Mouse (Mus musculus) midbrain, postnatal 0 days (tissue): Measurements from ENCODE around the gene Angel2. TPM values are rescaled to one million over a fixed set of nuclear protein-coding genes. Genes with fewer than 3 reads are reported as not detected.

Source experiments
- ATAC-seq: fragments of 200-750 bp; cut with Nextera tagmentation; 2 replicates; pipeline ENCODE4 v1.8.0; 2017; ENCODE audit warnings: moderate number of reproducible peaks, mild to moderate bottlenecking, moderate TSS enrichment, moderate library complexity; ENCODE audit not compliant: low FRiP score
- DNase-seq: peaks from one replicate; pipeline ENCODE4 v3.0.0-alpha.2; 2015; ENCODE audit warnings: low spot score
- H3K27ac ChIP-seq: fragments of 300-500 bp; sonication (generic); 2 replicates; pipeline ENCODE4 v1.5.1; 2014; ENCODE audit warnings: low read depth, mild to moderate bottlenecking, low read length, mixed read lengths
- H3K27me3 ChIP-seq: fragments of 300-500 bp; sonication (generic); 2 replicates; pipeline ENCODE4 v1.6.1; 2014; ENCODE audit warnings: low read length, control low read depth, mixed read lengths; ENCODE audit not compliant: insufficient read depth
- H3K36me3 ChIP-seq: fragments of 300-500 bp; sonication (generic); 2 replicates; pipeline ENCODE4 v1.6.1; 2014; ENCODE audit warnings: low read length, control low read depth, mixed read lengths; ENCODE audit not compliant: insufficient read depth
- H3K4me1 ChIP-seq: fragments of 300-500 bp; sonication (generic); 2 replicates; pipeline ENCODE4 v1.6.1; 2014; ENCODE audit warnings: mild to moderate bottlenecking, control low read depth, antibody characterized with exemption, low read length, mixed read lengths; ENCODE audit not compliant: insufficient read depth
- H3K4me2 ChIP-seq: fragments of 300-500 bp; sonication (generic); 2 replicates; pipeline ENCODE4 v1.6.1; 2014; ENCODE audit warnings: low read depth, mild to moderate bottlenecking, low read length, mixed read lengths; ENCODE audit not compliant: poor library complexity, severe bottlenecking
- H3K4me3 ChIP-seq: fragments of 300-500 bp; sonication (generic); 2 replicates; pipeline ENCODE4 v1.5.1; 2014; ENCODE audit warnings: low read depth, mild to moderate bottlenecking, low read length, moderate library complexity
- H3K9ac ChIP-seq: fragments of 300-500 bp; sonication (generic); replicated peaks from 2 replicates; pipeline ENCODE4 v1.6.1; 2014; ENCODE audit warnings: mild to moderate bottlenecking, low read length, moderate library complexity, mixed read lengths; ENCODE audit not compliant: poor library complexity, severe bottlenecking
- H3K9me3 ChIP-seq: fragments of 300-500 bp; sonication (generic); 2 replicates; pipeline ENCODE4 v1.6.1; 2016; ENCODE audit warnings: low read length, control low read depth
- CTCF ChIP-seq: IDR thresholded peaks from 2 replicates; pipeline ENCODE4 v1.5.1; 2016; ENCODE audit warnings: antibody characterized with exemption, mild to moderate bottlenecking
- WGBS: fragments of 180-500 bp; shearing (Covaris S2); extraction: QIAGEN DNeasy Blood & Tissue Kit; methylation state at CpG from one replicate; pipeline ENCODE4 v1.1.7; 2014; 5-methylcytosine and 5-hydroxymethylcytosine counted together
- polyA plus RNA-seq: library from polyadenylated mRNA; unstranded; fragments of >200 nt; fragmentation: Nextera tagmentation; extraction: Ambion mirVana; gene quantifications from 2 replicates; pipeline ENCODE4 v1.2.1, GENCODE M21; 2015
- total RNA-seq: library from RNA; depleted of rRNA; stranded (reverse); fragments of >200 nt; gene quantifications from 2 replicates; pipeline ENCODE4 v1.2.3, GENCODE M21; 2014

Gene Angel2
- total and polyA plus RNA-seq, 2 experiments from 2014 or later, result 31.4 to 41.6 TPM

- Histone ChIP-seq H3K4me1 (no peaks in the 10 kb centered on the region), H3K9me3 (no peaks in the 10 kb centered on the region), H3K9ac (no peak overlapping the region), H3K27ac (no peak overlapping the region), H3K27me3 (no peaks in the 10 kb centered on the region), H3K36me3 (peaks cover 36% of the 10 kb centered on the region), H3K4me2 (no peak overlapping the region), H3K4me3 (no peak overlapping the region)
- DNase-seq (no peak), ATAC-seq (no peak)
- TF ChIP-seq CTCF, result no peak
- WGBS, result 92% methylated on average over 16 of the region's 16 CpGs
Measured at GRCm38 (mm10) chr1:190888646-190889045, 36.3 kb upstream of the Angel2 start.

GRCm38 (mm10) chr1:190893559-190894167 is 31.2 kb upstream of the Angel2 start:
- no peak for ATAC-seq
- H3K4me2 ChIP-seq, result no peak overlapping the region
- no peak for TF ChIP-seq CTCF
- 79% methylated on average over 6 of the region's 6 CpGs for WGBS
- no peaks in the 10 kb centered on the region for H3K4me1 ChIP-seq
- H3K4me3 ChIP-seq, result no peak overlapping the region
- peaks cover 34% of the 10 kb centered on the region for H3K36me3 ChIP-seq
- no peaks in the 10 kb centered on the region for H3K27me3 ChIP-seq
- H3K9me3 ChIP-seq, result no peaks in the 10 kb centered on the region
- no peak overlapping the region for H3K9ac ChIP-seq
- no peak for DNase-seq
- no peak overlapping the region for H3K27ac ChIP-seq

- no peak overlapping the region for H3K4me3 ChIP-seq
- H3K9me3 ChIP-seq, result no peaks in the 10 kb centered on the region
- DNase-seq, result no peak
- H3K9ac ChIP-seq, result no peak overlapping the region
- H3K36me3 ChIP-seq, result peaks cover 28% of the 10 kb centered on the region
- no peak for TF ChIP-seq CTCF
- H3K27ac ChIP-seq, result no peak overlapping the region
- no peaks in the 10 kb centered on the region for H3K4me1 ChIP-seq
- H3K27me3 ChIP-seq, result no peaks in the 10 kb centered on the region
- no peak overlapping the region for H3K4me2 ChIP-seq
- WGBS, result 95% methylated on average over 3 of the region's 3 CpGs
- ATAC-seq, result no peak
Measured at GRCm38 (mm10) chr1:190898186-190898585, 26.7 kb upstream of the Angel2 start.

- Histone ChIP-seq H3K36me3 (peaks cover 29% of the 10 kb centered on the region), H3K9ac (no peak overlapping the region), H3K27me3 (no peaks in the 10 kb centered on the region), H3K4me2 (no peak overlapping the region), H3K27ac (no peak overlapping the region), H3K9me3 (no peaks in the 10 kb centered on the region), H3K4me3 (no peak overlapping the region), H3K4me1 (no peaks in the 10 kb centered on the region)
- no peak for DNase-seq
- WGBS, result 92% methylated on average over 9 of the region's 9 CpGs
- no peak for TF ChIP-seq CTCF
- no peak for ATAC-seq
Measured at GRCm38 (mm10) chr1:190898899-190899575, 25.9 kb upstream of the Angel2 start.

- Histone ChIP-seq H3K4me1 (no peaks in the 10 kb centered on the region), H3K36me3 (peaks cover 35% of the 10 kb centered on the region), H3K4me2 (no peak overlapping the region), H3K4me3 (no peak overlapping the region), H3K9me3 (no peaks in the 10 kb centered on the region), H3K27ac (no peak overlapping the region), H3K9ac (no peak overlapping the region), H3K27me3 (no peaks in the 10 kb centered on the region)
- no peak for TF ChIP-seq CTCF
- DNase-seq (no peak), ATAC-seq (no peak)
- 72% methylated on average over 2 of the region's 2 CpGs for WGBS
Measured at GRCm38 (mm10) chr1:190901082-190901481, 23.8 kb upstream of the Angel2 start.

- ATAC-seq, result no peak
- WGBS, result 94% methylated on average over 3 of the region's 3 CpGs
- no peaks in the 10 kb centered on the region for H3K9me3 ChIP-seq
- no peak overlapping the region for H3K27ac ChIP-seq
- H3K4me1 ChIP-seq, result no peaks in the 10 kb centered on the region
- H3K4me3 ChIP-seq, result no peak overlapping the region
- no peaks in the 10 kb centered on the region for H3K27me3 ChIP-seq
- DNase-seq, result no peak
- no peak for TF ChIP-seq CTCF
- H3K4me2 ChIP-seq, result no peak overlapping the region
- no peak overlapping the region for H3K9ac ChIP-seq
- H3K36me3 ChIP-seq, result peaks cover 19% of the 10 kb centered on the region
Measured at GRCm38 (mm10) chr1:190904136-190904535, 20.8 kb upstream of the Angel2 start.
